Mouse (Mus musculus) heart, embryonic 11.5 days (tissue): ENCODE data around the gene Stfa1. TPM values are rescaled to one million over a fixed set of nuclear protein-coding genes. Genes with fewer than 3 reads are reported as not detected.
"Not testable (repeated sequence)": the region's sequence is repeated elsewhere in the genome, so short reads cannot be mapped to it uniquely, and the experiment has no call there.

Source experiments
- ATAC-seq: fragments of 200-750 bp; cut with Nextera tagmentation; replicated peaks from 2 replicates; pipeline ENCODE4 v1.8.0; 2017; ENCODE audit warnings: moderate library complexity; ENCODE audit not compliant: insufficient number of reproducible peaks, low FRiP score, low TSS enrichment
- H3K27ac ChIP-seq: fragments of 300-500 bp; sonication (generic); 2 replicates; pipeline ENCODE4 v1.5.1; 2014; ENCODE audit warnings: mild to moderate bottlenecking, low read depth, low read length
- H3K27me3 ChIP-seq: fragments of 300-500 bp; sonication (generic); 2 replicates; pipeline ENCODE4 v1.6.1; 2014; ENCODE audit warnings: mild to moderate bottlenecking, low read length, mixed read lengths; ENCODE audit not compliant: control insufficient read depth, insufficient read depth
- H3K36me3 ChIP-seq: fragments of 300-500 bp; sonication (generic); 2 replicates; pipeline ENCODE4 v1.6.1; 2014; ENCODE audit warnings: mild to moderate bottlenecking, low read length, moderate library complexity, mixed read lengths; ENCODE audit not compliant: control insufficient read depth, insufficient read depth
- H3K4me1 ChIP-seq: fragments of 300-500 bp; sonication (generic); 2 replicates; pipeline ENCODE4 v1.6.1; 2014; ENCODE audit warnings: low read length; ENCODE audit not compliant: control insufficient read depth, insufficient read depth
- H3K4me2 ChIP-seq: fragments of 300-500 bp; sonication (generic); 2 replicates; pipeline ENCODE4 v1.6.1; 2014; ENCODE audit warnings: mild to moderate bottlenecking, moderate library complexity
- H3K4me3 ChIP-seq: fragments of 300-500 bp; sonication (generic); 2 replicates; pipeline ENCODE4 v1.5.1; 2014; ENCODE audit warnings: low read depth, low read length
- H3K9ac ChIP-seq: fragments of 300-500 bp; sonication (generic); 2 replicates; pipeline ENCODE4 v1.6.1; 2014; ENCODE audit warnings: mild to moderate bottlenecking, low read depth, low read length, moderate library complexity
- H3K9me3 ChIP-seq: fragments of 300-500 bp; sonication (generic); replicated peaks from 2 replicates; pipeline ENCODE4 v1.6.1; 2016; ENCODE audit warnings: low read length; ENCODE audit not compliant: control insufficient read depth
- WGBS: fragments of 180-500 bp; shearing (Covaris S2); extraction: QIAGEN DNeasy Blood & Tissue Kit; methylation state at CpG from one replicate; pipeline ENCODE4 v1.1.7; 2014; ENCODE audit not compliant: insufficient replicate concordance; 5-methylcytosine and 5-hydroxymethylcytosine counted together
- polyA plus RNA-seq: library from polyadenylated mRNA; unstranded; fragments of >200 nt; fragmentation: Nextera tagmentation; extraction: Ambion mirVana; gene quantifications from 2 replicates; pipeline ENCODE4 v1.2.1, GENCODE M21; 2014

The Stfa1 gene
- polyA plus RNA-seq: 0.99 and 2.5 TPM in 2 replicates

GRCm38 (mm10) chr16:36276796-36277195, at the start of gene Stfa1:
Stfa1 (plus strand) TSS chr16:36276951.
- H3K4me2 ChIP-seq, H3K9me3 ChIP-seq, H3K27me3 ChIP-seq, H3K4me3 ChIP-seq, H3K27ac ChIP-seq, H3K4me1 ChIP-seq, H3K36me3 ChIP-seq, H3K9ac ChIP-seq, ATAC-seq: not testable (repeated sequence)
- 75% methylated on average over 4 of the region's 4 CpGs for WGBS

- not testable (repeated sequence) for H3K4me1 ChIP-seq, H3K27me3 ChIP-seq, H3K27ac ChIP-seq, H3K36me3 ChIP-seq, H3K4me2 ChIP-seq, H3K9ac ChIP-seq, H3K4me3 ChIP-seq, H3K9me3 ChIP-seq, ATAC-seq
Observed at GRCm38 (mm10) chr16:36260585-36260984, 16.2 kb upstream of the Stfa1 start.

- ATAC-seq: no peak
- H3K9me3 ChIP-seq: no peaks in the 10 kb centered on the region
- no peak overlapping the region for H3K9ac ChIP-seq
- H3K4me2 ChIP-seq: no peak overlapping the region
- WGBS: 72% methylated on average over 4 of the region's 4 CpGs
- no peaks in the 10 kb centered on the region for H3K27me3 ChIP-seq
- H3K36me3 ChIP-seq: no peaks in the 10 kb centered on the region
- H3K27ac ChIP-seq: no peak overlapping the region
- H3K4me3 ChIP-seq: no peak overlapping the region
- no peaks in the 10 kb centered on the region for H3K4me1 ChIP-seq
Observed at GRCm38 (mm10) chr16:36289140-36289539, 12.4 kb downstream of the Stfa1 start.

- H3K4me2 ChIP-seq: no peak overlapping the region
- no peaks in the 10 kb centered on the region for H3K27me3 ChIP-seq
- WGBS: 59% methylated on average over 4 of the region's 4 CpGs
- H3K9ac ChIP-seq: no peak overlapping the region
- no peak overlapping the region for H3K27ac ChIP-seq
- no peak overlapping the region for H3K4me3 ChIP-seq
- H3K9me3 ChIP-seq: no peaks in the 10 kb centered on the region
- ATAC-seq: no peak
- no peaks in the 10 kb centered on the region for H3K36me3 ChIP-seq
- no peaks in the 10 kb centered on the region for H3K4me1 ChIP-seq
Observed at GRCm38 (mm10) chr16:36307631-36308030, 30.9 kb downstream of the Stfa1 start.

GRCm38 (mm10) chr16:36316111-36316510, 39.4 kb downstream of the Stfa1 start:
- H3K27me3 ChIP-seq, H3K4me1 ChIP-seq, H3K27ac ChIP-seq, H3K9me3 ChIP-seq, H3K4me2 ChIP-seq, H3K4me3 ChIP-seq, ATAC-seq, H3K36me3 ChIP-seq, H3K9ac ChIP-seq: not testable (repeated sequence)
- WGBS: 80% methylated on average over 6 of the region's 6 CpGs

- no peaks in the 10 kb centered on the region for H3K4me1 ChIP-seq
- H3K27ac ChIP-seq: no peak overlapping the region
- no peak for ATAC-seq
- H3K36me3 ChIP-seq: no peaks in the 10 kb centered on the region
- H3K27me3 ChIP-seq: no peaks in the 10 kb centered on the region
- H3K9ac ChIP-seq: no peak overlapping the region
- H3K4me2 ChIP-seq: no peak overlapping the region
- H3K9me3 ChIP-seq: no peaks in the 10 kb centered on the region
- no peak overlapping the region for H3K4me3 ChIP-seq
Observed at GRCm38 (mm10) chr16:36319286-36319685, 42.5 kb downstream of the Stfa1 start.

- Histone ChIP-seq H3K9ac (no peak within 1 kb of the TSS), H3K27ac (no peak within 1 kb of the TSS), H3K4me1 (no peaks in the 10 kb centered on the region), H3K36me3 (no peaks in the 10 kb centered on the region), H3K4me2 (no peak within 1 kb of the TSS), H3K4me3 (no peak within 1 kb of the TSS), H3K27me3 (no peaks in the 10 kb centered on the region), H3K9me3 (no peaks in the 10 kb centered on the region)
- ATAC-seq: no peak
- 66% methylated on average over 3 of the region's 3 CpGs for WGBS
Observed at GRCm38 (mm10) chr16:36334232-36334631, 57.5 kb downstream of the Stfa1 start, which contains the start of gene BC117090. BC117090 (minus strand) TSS chr16:36334332.

Other genes with a start within 250 kb of the Stfa1 start
- gene Wdr5b, start 235.8 kb upstream of the Stfa1 start, polyA plus RNA-seq: 6.5 and 7.6 TPM in 2 replicates
- gene Fam162a, start 205.4 kb upstream of the Stfa1 start, polyA plus RNA-seq: 723 and 731 TPM in 2 replicates
- 87.5 and 89.1 TPM in 2 replicates for gene Ccdc58, start 205.3 kb upstream of the Stfa1 start, polyA plus RNA-seq
- not detected in 2 replicates for gene Csta1, start 145.7 kb upstream of the Stfa1 start, polyA plus RNA-seq
- gene Stfa2l1, start 120.1 kb upstream of the Stfa1 start, polyA plus RNA-seq: not detected in 2 replicates
- not detected in 2 replicates for gene Gm5483, start 92.7 kb upstream of the Stfa1 start, polyA plus RNA-seq
- gene Gm5416, start 66.5 kb upstream of the Stfa1 start, polyA plus RNA-seq: not detected in 2 replicates
- not detected in 2 replicates for gene 2010005H15Rik, start 55.5 kb upstream of the Stfa1 start, polyA plus RNA-seq
- gene BC117090, start 57.4 kb downstream of the Stfa1 start, polyA plus RNA-seq: not detected in 2 replicates
- gene BC100530, start 90.8 kb downstream of the Stfa1 start, polyA plus RNA-seq: 0.90 and 2.3 TPM in 2 replicates
- not detected in 2 replicates for gene Stfa2, start 131.5 kb downstream of the Stfa1 start, polyA plus RNA-seq
- gene Stfa3, start 178.4 kb downstream of the Stfa1 start, polyA plus RNA-seq: not detected in 2 replicates